Mouse (Mus musculus) adrenal gland, postnatal 25 days (tissue): ENCODE data around the gene Ugt1a8. TPM values are rescaled to one million over a fixed set of nuclear protein-coding genes. Genes with fewer than 3 reads are reported as not detected.
"Not testable (repeated sequence)": the region's sequence is repeated elsewhere in the genome, so short reads cannot be mapped to it uniquely, and the experiment has no call there.

Source experiments
- DNase-seq: peaks from one replicate; pipeline ENCODE4 v3.0.0; 2021; ENCODE audit warnings: mixed read lengths
- long read RNA-seq: library from polyadenylated mRNA; stranded (forward); transcript quantifications from one replicate; pipeline ENCODE4 v2.0.0, GENCODE M21; 2021
- total RNA-seq: library from RNA; stranded (reverse); gene quantifications from 2 replicates; pipeline ENCODE4 v1.2.3, GENCODE M21; 2021

The Ugt1a8 gene
- total RNA-seq, result not detected in 2 replicates
- long read RNA-seq, partial matches to known transcripts, result 0 of 12 reads
- long read RNA-seq, other reads (novel, unspliced or antisense), result 12 of 12 reads

DNA sequence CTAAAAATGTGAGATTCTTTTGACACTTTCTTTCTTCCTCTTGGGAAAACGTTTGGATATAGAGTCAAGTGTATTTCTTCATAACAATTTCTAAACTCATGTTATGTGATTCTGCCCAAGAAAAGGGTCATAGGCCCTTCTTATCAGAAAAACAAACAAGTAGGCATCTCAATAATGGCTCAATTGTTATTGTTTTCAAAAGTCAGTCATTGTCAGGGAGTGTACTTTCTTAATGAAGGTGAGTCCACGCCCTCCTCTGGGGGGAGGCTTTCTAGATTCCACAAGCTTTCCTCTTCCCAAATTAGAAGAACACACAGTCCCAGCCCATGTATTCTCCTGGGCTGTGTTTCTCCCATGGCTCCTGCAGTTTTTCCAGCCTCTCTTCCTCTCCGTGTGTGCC is at the start of gene Ugt1a8:
TSS of gene Ugt1a8 (plus strand) at position 301 of the 400 bp plus-strand sequence.
- no peak for DNase-seq

DNA sequence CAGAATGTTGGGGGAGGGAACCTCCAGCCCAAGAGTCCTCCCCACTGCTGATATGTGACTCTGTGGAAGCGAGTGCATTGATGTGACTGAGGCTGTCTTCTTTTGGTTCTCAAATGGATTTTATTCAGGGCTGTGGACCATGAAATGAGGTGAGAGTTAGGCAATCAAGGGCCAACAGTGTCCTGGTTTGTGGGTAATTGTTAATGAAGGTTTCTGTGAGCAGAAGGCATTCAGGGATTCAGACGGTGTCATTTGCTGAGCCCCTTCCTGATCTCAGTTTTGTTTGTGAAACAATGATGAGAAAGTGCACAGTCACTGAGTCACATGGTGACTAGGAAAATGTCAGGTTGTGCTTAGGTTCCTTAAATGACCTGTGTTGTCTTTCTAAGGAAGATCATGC is 44.6 kb upstream of the Ugt1a8 start:
- not testable (repeated sequence) for DNase-seq

- DNase-seq, result peak; percentile 1
Measured at GRCm38 (mm10) chr1:88044832-88045437, 42.7 kb upstream of the Ugt1a8 start.

GRCm38 (mm10) chr1:88047408-88047807 is 40.2 kb upstream of the Ugt1a8 start:
- not testable (repeated sequence) for DNase-seq

- DNase-seq, result no peak
Measured at GRCm38 (mm10) chr1:88055088-88055487, 32.5 kb upstream of the Ugt1a8 start, which contains the start of gene Ugt1a10. Ugt1a10 (plus strand) TSS chr1:88055388.

GRCm38 (mm10) chr1:88066472-88067102 is 21.0 kb upstream of the Ugt1a8 start:
- not testable (repeated sequence) for DNase-seq

DNA sequence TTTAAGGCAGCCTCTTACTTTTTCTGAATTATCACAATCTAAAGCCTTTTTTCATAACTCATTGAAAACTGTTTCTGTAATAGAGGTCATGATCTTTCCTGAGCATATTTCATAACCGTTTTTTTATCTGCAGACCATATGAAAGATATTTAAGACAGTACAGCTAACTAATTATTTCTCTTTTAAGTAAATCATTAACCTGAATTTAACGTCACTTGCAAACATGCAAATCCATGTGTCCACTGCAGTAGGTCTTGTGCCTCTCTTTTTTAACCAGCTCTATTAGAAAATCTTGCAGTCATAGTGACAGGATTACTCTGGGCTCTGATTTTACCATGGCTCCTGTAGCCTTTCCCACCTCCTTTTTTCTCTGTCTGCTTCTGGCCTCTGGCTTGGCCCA is 17.1 kb upstream of the Ugt1a8 start, which contains the start of gene Ugt1a9:
TSS of gene Ugt1a9 (plus strand) at position 306 of the 400 bp plus-strand sequence.
- DNase-seq, result no peak

GRCm38 (mm10) chr1:88070902-88071301 is 16.7 kb upstream of the Ugt1a8 start:
- no peak for DNase-seq

- no peak for DNase-seq
Measured at GRCm38 (mm10) chr1:88074471-88074870, 13.1 kb upstream of the Ugt1a8 start.

- no peak for DNase-seq
Measured at GRCm38 (mm10) chr1:88077128-88077527, 10.5 kb upstream of the Ugt1a8 start.

DNA sequence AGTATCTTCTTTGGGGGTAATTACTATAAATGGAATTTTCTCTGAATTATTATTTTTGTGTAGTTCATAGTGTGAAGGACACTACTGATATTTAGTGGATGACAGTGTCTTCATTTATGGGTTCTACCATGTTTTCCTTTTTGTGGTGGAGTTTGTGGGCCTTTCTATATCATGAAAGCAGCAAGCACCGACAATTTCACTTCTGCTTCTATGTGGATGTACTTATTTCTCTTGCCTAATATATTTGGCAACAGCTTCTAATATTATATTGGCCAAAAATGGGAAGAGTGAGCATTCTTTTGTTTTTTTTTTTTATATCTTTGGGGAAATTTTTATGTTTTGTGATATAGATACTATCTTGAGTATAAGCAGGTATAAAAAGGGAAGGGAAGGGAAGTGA is 5.9 kb upstream of the Ugt1a8 start:
- no peak for DNase-seq

DNA sequence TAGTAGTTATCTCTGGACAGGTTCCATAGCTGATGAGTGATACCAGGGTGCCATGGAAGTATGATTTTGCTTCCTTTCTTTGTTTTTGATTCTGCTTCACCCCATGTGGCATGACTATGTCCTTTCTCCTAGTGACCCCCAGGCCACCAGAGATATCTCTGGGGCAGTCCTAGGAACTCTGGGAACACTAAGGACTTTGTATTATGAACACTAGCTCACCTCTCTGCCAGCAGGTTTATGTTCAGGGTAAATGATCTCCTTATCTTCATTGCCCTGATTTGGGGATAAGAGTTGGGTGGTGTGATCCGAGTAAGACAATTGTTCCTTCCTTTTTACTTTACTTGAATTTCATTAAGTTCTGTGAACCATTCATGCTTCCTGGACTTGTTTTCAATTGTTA is 1.5 kb upstream of the Ugt1a8 start:
- DNase-seq, result no peak

DNA sequence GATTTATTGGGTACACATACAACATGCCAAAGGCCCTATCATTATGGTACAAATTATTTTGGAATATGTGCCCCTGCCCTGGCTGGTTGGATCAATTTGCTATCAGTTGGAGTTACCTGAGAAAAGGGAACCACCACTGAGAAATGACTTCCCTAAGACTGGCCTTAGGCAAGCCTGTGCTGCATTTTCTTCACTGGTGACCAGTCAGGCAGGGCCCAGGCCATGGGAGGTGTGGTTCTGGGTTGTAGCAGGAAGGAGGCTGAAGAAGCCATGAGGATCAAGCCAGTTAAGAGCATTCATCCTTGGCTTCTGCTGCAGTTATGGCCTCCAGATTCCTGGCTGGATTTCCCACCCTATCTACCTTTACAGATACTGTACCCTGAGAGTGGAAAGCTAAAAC is 4.7 kb downstream of the Ugt1a8 start:
- no peak for DNase-seq

- DNase-seq, result not testable (repeated sequence)
Measured at GRCm38 (mm10) chr1:88094270-88094676, 6.7 kb downstream of the Ugt1a8 start.

- no peak for DNase-seq
Measured at GRCm38 (mm10) chr1:88094941-88095492, 7.4 kb downstream of the Ugt1a8 start, which contains the start of gene Ugt1a7c. Ugt1a7c (plus strand) TSS chr1:88095062.

- DNase-seq, result not testable (repeated sequence)
Measured at GRCm38 (mm10) chr1:88098546-88098945, 10.9 kb downstream of the Ugt1a8 start.

DNA sequence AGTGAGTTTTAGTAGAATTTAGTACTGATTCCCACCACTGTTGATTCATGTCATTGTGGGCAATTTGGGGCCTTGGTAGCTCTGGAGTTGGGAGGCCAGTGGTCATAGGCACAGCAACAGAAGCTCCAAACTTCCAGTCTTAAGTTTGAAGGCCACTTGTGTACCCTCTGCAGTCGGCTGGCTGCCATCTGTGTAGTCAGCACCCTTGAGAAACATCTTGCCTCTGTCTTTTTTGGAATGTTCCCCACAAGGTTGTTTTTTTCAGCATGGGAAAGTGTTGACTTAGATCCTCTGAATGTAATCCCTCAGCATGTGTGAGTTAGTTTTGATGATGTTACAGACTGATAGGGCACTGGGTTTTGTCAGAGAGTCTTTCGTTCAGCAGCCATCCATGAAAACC is 12.1 kb downstream of the Ugt1a8 start:
- DNase-seq, result peak; percentile 23

DNA sequence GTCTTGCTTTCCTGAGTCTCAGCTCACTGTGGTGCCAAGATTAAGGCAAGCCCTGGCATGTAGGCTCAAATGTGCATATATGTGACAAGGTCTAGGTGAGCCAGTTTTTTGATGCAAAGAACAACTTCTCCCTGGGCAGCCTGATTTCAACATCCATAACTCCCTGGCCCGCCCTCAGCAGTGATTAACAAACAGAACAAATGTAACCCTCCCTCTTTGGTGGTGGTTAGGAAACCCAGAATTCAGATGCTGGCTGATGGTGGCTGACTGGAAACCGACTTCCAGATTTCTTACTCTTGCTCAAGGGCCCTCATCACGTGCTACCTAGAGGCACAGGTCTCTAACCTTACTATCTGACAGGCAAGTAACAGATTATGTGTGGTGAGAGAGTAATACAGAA is 15.4 kb downstream of the Ugt1a8 start, which contains the start of gene Ugt1a6b:
TSS of gene Ugt1a6b (plus strand) at position 234 of the 400 bp plus-strand sequence.
- DNase-seq, result not testable (repeated sequence)

GRCm38 (mm10) chr1:88103697-88104468 is 16.3 kb downstream of the Ugt1a8 start:
- not testable (repeated sequence) for DNase-seq

DNA sequence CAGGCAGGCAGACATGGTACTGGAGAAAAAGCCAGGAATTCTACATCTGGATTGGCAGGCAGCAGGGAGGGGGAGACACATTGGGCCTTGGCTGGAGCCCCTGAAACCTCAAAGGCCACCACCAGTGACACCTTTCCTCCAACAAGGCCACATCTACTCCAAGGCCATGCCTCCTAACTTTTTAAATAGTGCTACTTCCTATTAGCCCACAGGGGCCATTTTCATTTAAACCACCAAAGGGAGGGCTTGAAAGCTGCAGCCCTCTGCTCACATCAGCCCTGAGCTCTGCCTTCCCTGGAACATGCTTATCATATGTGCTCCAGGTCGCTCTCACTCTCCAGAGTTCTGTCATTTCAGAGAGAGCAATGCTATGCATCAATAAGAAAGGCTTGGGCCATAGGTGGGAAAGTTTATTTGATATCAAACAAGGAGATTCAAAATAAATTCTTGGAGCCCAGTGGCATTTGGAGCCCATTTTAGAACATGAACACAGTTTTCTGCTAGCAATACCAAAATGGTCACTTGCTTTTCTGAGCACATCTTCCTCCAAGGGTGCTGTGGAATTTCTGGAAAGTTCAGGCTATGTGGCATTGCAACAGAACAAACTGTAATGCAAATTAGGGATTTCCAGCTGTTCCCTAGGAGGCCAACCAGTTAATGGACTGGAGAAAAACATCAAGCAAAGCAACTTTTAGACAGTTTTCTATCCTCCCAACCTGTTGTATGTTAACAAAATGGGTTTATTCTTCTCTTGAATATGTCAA is 17.2 kb downstream of the Ugt1a8 start:
- DNase-seq, result no peak

DNA sequence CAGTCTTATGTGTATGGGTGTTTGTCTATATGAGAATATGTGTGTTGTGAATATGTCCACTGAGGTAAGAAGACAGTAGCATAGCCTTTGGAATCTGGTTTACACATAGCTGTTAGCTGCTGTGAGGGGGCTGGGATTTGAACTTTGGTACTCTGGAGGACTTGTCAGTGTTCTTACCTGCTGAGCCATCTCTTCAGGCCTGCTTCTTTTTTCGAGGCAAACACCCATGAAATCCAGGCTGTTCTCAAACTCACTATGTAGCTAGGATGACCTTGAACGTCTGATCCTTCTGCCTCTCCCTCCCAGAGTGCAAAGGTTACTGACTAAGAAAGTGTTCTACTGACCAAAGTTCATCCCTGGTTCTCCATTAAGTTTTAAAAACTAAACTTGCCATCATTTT is 18.0 kb downstream of the Ugt1a8 start:
- DNase-seq, result no peak
